Mouse (Mus musculus): ENCODE results near the gene Lad1.

Gene Lad1

DNA sequence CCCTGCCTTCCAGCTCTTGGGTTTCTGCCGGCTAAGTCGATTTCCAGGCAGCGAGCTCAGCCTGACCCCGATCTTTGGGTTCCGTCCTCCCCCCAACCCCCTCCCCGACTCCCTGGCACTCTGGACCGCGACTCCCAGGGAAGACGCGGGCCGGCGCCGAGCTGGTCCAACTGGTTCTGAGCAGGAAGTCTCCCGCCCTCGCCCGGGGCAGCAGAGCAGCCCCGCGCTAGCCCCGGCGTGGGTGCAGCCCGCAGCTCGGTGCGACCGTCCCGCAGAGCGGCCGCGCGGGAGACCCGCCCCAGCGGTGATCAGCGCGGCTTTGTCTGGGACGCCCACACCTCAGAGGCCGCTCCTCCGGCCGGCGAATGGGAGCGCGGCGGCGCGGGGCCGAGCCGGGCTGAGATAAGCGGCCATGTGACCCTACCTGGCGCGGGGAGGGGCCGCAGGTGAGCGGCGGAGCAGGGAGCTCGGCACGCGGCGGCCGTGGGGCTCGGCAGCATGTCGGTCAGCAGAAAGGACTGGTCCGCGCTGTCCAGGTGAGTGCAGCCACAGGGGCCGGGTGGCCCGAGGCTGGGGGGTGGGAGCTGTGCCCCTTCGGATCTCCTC, at the start of gene Lad1:
Lad1 (plus strand) TSS at position 118 of the 606 bp plus-strand sequence.
- DNase-seq (ENCODE audit: extremely low spot score, low read depth, low spot score) = no peak

GRCm38 (mm10) chr1:135770237-135770636, 48.2 kb upstream of the Lad1 start:
- no peak for DNase-seq (ENCODE audit: extremely low spot score, low read depth, low spot score)

DNA sequence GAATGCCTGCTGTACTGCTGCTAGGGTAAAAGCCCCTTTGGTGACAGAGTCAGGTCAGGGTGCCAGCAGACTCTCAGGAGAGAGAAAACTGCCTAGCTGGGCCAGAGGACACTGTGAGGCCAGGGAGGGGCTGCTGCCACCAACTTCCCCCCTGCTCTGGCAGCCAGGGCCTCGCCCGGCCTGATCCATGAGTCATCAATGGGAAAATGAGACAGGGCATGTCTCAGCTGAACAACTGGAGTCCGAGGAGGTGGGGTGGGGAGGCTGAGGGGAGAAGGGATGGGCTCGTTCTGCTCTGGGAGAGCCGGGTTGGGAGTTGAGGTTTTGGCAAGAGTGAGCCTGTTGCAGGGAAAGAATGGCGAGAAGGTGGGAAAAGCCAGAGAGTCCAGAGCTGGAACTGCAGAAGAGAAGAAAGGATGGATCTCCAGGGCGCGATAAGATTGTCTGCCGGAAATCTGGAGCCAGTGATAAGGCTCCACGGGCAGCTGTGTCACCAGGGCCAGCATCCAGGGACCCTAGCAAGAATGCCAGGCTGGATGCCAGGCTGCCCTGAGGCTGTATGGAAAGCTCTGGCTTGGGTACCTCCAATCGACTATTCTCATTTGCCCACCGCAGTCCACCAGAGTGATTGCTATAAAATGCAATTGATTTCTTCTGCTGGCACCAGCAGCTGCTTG, 47.4 kb upstream of the Lad1 start:
- no peak for DNase-seq (ENCODE audit: extremely low spot score, low read depth, low spot score)

- no peak for DNase-seq (ENCODE audit: extremely low spot score, low read depth, low spot score)
Measured at GRCm38 (mm10) chr1:135771573-135771970, 46.8 kb upstream of the Lad1 start.

GRCm38 (mm10) chr1:135776596-135776995, 41.8 kb upstream of the Lad1 start:
- no peak for DNase-seq (ENCODE audit: extremely low spot score, low read depth, low spot score)

- no peak for DNase-seq (ENCODE audit: extremely low spot score, low read depth, low spot score)
Measured at GRCm38 (mm10) chr1:135777046-135777445, 41.4 kb upstream of the Lad1 start.

GRCm38 (mm10) chr1:135778780-135779535, 39.4 kb upstream of the Lad1 start, which contains the start of gene Tnni1:
Gene Tnni1, plus strand, starts transcription at chr1:135779434.
- DNase-seq (ENCODE audit: extremely low spot score, low read depth, low spot score) = no peak

- no peak for DNase-seq (ENCODE audit: extremely low spot score, low read depth, low spot score)
Measured at GRCm38 (mm10) chr1:135780649-135781048, 37.7 kb upstream of the Lad1 start.

DNA sequence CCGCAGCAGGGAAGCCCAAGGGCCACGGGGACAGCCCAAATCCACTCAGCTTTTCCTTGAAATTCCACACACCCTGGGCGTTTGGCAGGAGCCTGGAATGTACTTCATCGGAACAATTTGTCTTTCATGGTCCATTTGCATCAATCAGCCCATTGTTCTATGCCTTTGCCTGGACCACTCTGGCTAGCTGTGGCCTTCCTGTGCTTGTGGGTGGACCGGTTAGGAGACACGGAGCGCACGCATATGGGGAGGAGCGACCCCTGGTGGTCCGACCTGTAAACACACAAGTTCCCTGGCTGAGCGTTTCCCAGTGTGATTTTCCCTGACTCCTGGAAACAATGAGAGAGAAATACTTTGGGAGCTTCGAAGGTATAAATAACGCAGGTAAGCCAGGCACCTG, 37.2 kb upstream of the Lad1 start:
- DNase-seq (ENCODE audit: extremely low spot score, low read depth, low spot score) = peak; percentile 35

- DNase-seq (ENCODE audit: extremely low spot score, low read depth, low spot score) = no peak
Measured at GRCm38 (mm10) chr1:135782816-135783215, 35.6 kb upstream of the Lad1 start.

DNA sequence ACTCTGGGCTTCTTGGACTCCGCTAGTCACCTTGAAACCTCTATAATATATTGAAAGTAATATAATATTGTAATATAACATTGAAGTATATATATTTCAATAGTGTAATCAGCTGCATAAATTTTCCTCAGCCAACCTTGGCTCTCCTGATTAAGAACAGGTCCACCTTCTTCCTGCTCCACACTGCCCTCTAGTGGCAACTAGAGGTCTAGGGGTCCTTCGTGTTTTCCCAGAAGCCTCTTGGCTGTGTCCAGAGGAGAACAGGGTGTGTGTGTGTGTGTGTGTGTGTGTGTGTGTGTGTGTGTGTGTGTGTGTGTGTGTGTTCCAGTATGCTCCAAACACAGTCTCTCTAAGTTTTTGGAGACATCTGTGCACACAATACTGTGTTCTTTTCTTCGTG, 30.6 kb upstream of the Lad1 start:
- DNase-seq (ENCODE audit: extremely low spot score, low read depth, low spot score) = peak; percentile 88

GRCm38 (mm10) chr1:135788708-135789107, 29.7 kb upstream of the Lad1 start:
- DNase-seq (ENCODE audit: extremely low spot score, low read depth, low spot score) = no peak

DNA sequence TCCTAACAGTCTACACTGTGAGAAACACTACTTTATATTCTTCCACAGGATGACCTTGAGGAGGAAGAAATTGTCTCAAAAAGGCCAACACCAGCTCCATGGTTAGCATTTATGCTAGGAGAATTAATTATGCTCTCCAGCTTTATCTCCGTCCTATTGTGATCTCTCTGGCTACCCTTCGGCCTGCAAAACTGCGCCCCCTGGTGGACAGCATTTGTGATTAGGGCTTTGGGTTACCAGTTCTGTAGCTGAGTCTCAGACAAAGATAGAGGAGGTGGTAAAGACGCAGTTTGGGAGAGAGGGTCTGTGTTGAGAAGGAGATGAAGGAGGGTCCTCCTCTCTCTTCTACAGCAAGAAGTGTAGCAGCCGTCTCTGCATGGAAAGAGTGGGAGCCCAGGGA, 28.6 kb upstream of the Lad1 start:
- peak; percentile 52 for DNase-seq (ENCODE audit: extremely low spot score, low read depth, low spot score)

DNA sequence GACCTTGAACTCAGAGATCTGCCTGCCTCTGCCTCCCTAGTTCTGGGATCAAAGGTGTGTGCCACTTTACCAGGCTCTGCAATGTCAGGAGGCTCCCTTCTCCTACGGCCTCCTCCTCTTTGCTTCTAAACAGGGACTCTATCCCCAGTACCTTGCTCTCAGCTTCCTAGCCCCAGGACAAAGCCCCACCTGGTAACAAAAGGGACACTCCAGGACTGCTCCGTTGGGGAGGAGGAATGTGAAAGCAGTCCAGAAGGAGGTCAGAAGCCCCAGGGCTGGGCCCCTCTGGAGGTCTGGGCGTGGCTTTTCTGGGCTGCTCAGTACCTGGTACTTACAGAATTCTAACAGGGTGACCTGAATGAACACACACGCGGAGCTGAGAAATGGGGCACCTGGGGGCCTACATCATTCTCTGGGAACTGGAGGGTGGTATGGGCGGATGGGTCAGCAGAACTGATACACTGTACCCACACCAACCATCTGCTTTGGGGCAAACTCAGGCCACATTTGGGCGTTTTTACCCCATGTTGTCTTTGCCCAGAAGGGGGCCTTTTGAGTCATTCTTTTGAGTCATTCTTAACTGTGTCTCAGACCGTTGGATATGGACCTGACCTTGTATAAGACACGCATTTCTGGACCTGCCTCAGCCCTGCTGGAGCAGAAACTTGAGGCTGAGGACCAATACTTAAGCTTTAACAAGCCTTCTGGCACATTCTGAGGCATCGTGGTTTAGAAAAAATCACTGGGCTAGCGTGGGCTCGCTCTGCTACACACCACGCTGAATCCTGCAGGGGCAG, 26.1 kb upstream of the Lad1 start:
- no peak for DNase-seq (ENCODE audit: extremely low spot score, low read depth, low spot score)

GRCm38 (mm10) chr1:135793370-135794215, 24.8 kb upstream of the Lad1 start:
- DNase-seq (ENCODE audit: extremely low spot score, low read depth, low spot score) = no peak

- DNase-seq (ENCODE audit: extremely low spot score, low read depth, low spot score) = no peak
Measured at GRCm38 (mm10) chr1:135794216-135795134, 23.9 kb upstream of the Lad1 start.

- no peak for DNase-seq (ENCODE audit: extremely low spot score, low read depth, low spot score)
Measured at GRCm38 (mm10) chr1:135798492-135798891, 19.9 kb upstream of the Lad1 start.

DNA sequence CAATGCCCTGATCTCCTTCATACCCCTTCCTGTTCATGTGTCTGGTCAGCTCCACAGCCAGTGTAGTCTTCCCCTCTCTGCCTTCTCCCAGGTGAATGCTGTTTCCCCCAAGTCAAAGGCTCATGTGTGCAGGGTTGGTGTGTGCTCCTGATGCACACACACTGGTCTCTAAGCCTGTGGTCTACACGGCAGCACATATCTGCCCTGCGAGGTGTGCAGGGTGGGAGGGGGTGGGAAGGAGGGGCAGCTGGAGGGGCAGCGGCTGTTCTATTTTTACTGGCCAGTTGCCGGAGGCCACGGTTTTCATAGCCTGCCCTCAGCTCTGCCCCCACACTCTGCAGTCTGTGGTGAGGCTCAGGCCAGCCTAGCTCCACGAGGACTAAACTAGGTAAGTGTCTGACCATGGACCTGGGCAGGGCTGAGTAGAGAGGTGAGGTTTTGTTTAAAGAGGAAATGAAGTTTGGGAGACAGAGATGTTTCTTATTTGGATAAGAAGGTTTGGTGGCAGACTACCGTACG, 19.2 kb upstream of the Lad1 start:
- DNase-seq (ENCODE audit: extremely low spot score, low read depth, low spot score) = no peak
